Mouse (Mus musculus) MEL (cell line): Measurements from ENCODE around the gene Id2. TPM values are rescaled to one million over a fixed set of nuclear protein-coding genes. Genes with fewer than 3 reads are reported as not detected.

Experiments
- DNase-seq: peaks from one replicate; pipeline ENCODE4 v3.0.0; 2011; ENCODE audit warnings: low read depth, low spot score
- H3K27ac ChIP-seq: 2 replicates; pipeline ENCODE4 v1.5.1; 2012; ENCODE audit warnings: low read depth, mild to moderate bottlenecking, control low read depth, low read length, moderate library complexity; ENCODE audit not compliant: control insufficient read depth
- H3K27me3 ChIP-seq, 2 experiments: fragments of 150-350 bp in 1 of 2; sonication (generic) in 1 of 2; 2 replicates each; pipeline ENCODE4 v1.6.1; 2012; ENCODE audit warnings: low read length in 2 of 2, mild to moderate bottlenecking in 2 of 2, improper control_type of control experiment in 1 of 2, moderate library complexity in 1 of 2; ENCODE audit not compliant: insufficient read depth in 2 of 2, control insufficient read depth in 1 of 2
- H3K36me3 ChIP-seq, 2 experiments: 2 replicates each; pipeline ENCODE4 v1.6.1; 2012 to 2014; ENCODE audit warnings: low read length in 2 of 2, improper control_type of control experiment in 1 of 2, inconsistent platforms in 1 of 2, mild to moderate bottlenecking in 1 of 2; ENCODE audit not compliant: insufficient read depth in 2 of 2, control insufficient read depth in 1 of 2
- H3K4me1 ChIP-seq, 2 experiments: fragments of 150-350 bp in 1 of 2; sonication (generic) in 1 of 2; 2 replicates each; pipeline ENCODE4 v1.6.1; 2012; ENCODE audit warnings: low read length in 2 of 2, improper control_type of control experiment in 1 of 2, mild to moderate bottlenecking in 1 of 2; ENCODE audit not compliant: insufficient read depth in 2 of 2, control insufficient read depth in 1 of 2
- H3K4me3 ChIP-seq, 2 experiments: fragments of 150-350 bp in 1 of 2; sonication (generic) in 1 of 2; 2 replicates each; pipeline ENCODE4 v1.5.1; 2012; ENCODE audit warnings: low read depth in 2 of 2, low read length in 2 of 2, mild to moderate bottlenecking in 2 of 2, moderate library complexity in 2 of 2, control low read depth in 1 of 2, improper control_type of control experiment in 1 of 2; ENCODE audit not compliant: control insufficient read depth in 1 of 2, insufficient read depth in 1 of 2
- H3K79me2 ChIP-seq: 2 replicates; pipeline ENCODE4 v1.6.1; 2012; ENCODE audit warnings: mild to moderate bottlenecking, low read length, moderate library complexity; ENCODE audit not compliant: control insufficient read depth, poor library complexity, insufficient read depth
- H3K9ac ChIP-seq: 2 replicates; pipeline ENCODE4 v1.6.1; 2012; ENCODE audit warnings: low read depth, mild to moderate bottlenecking, control low read depth, low read length, moderate library complexity; ENCODE audit not compliant: control insufficient read depth, poor library complexity, severe bottlenecking
- H3K9me3 ChIP-seq: fragments of 150-350 bp; sonication (generic); replicated peaks from 2 replicates; pipeline ENCODE4 v1.6.1; 2012; ENCODE audit warnings: mild to moderate bottlenecking, low read length, improper control_type of control experiment, moderate library complexity; ENCODE audit not compliant: insufficient read depth
- BHLHE40 ChIP-seq: IDR thresholded peaks from 2 replicates; pipeline ENCODE4 v1.6.1; 2012; ENCODE audit warnings: low read depth, mild to moderate bottlenecking, inconsistent platforms, low read length, improper control_type of control experiment, borderline replicate concordance
- E2F4 ChIP-seq: IDR thresholded peaks from 2 replicates; pipeline ENCODE4 v1.6.1; 2011; ENCODE audit warnings: low read depth, low read length, improper control_type of control experiment, borderline replicate concordance
- EP300 ChIP-seq, 2 experiments: IDR thresholded peaks; 2 replicates each; pipeline ENCODE4 v1.6.1; 2011; ENCODE audit warnings: improper control_type of control experiment in 2 of 2, low read length in 2 of 2, low read depth in 1 of 2, mild to moderate bottlenecking in 1 of 2
- GABPA ChIP-seq: IDR thresholded peaks from 2 replicates; pipeline ENCODE4 v1.6.1; 2012; ENCODE audit warnings: low read depth, mild to moderate bottlenecking, inconsistent platforms, low read length, improper control_type of control experiment, moderate library complexity
- GATA1 ChIP-seq: IDR thresholded peaks from 2 replicates; pipeline ENCODE4 v1.6.1; 2011; ENCODE audit warnings: low read depth, low read length, improper control_type of control experiment
- KAT2A ChIP-seq: conservative IDR thresholded peaks from 2 replicates; pipeline ENCODE4 v1.6.1; 2012; ENCODE audit warnings: low read depth, low read length, improper control_type of control experiment, inconsistent platforms
- MAFK ChIP-seq: IDR thresholded peaks from 2 replicates; pipeline ENCODE4 v1.6.1; 2011; ENCODE audit warnings: low read depth, mild to moderate bottlenecking, low read length, improper control_type of control experiment, borderline replicate concordance
- MAX ChIP-seq: IDR thresholded peaks from 2 replicates; pipeline ENCODE4 v1.6.1; 2011; ENCODE audit warnings: low read length, improper control_type of control experiment
- MXI1 ChIP-seq: IDR thresholded peaks from 2 replicates; pipeline ENCODE4 v1.6.1; 2011; ENCODE audit warnings: mild to moderate bottlenecking, low read depth, low read length, improper control_type of control experiment
- MYB ChIP-seq: IDR thresholded peaks from 2 replicates; pipeline ENCODE4 v1.6.1; 2011; ENCODE audit warnings: mild to moderate bottlenecking, low read depth, low read length, improper control_type of control experiment
- NRF1 ChIP-seq: IDR thresholded peaks from 2 replicates; pipeline ENCODE4 v1.6.1; 2014; ENCODE audit warnings: low read depth, mild to moderate bottlenecking, inconsistent platforms, low read length, improper control_type of control experiment, moderate library complexity; ENCODE audit not compliant: poor library complexity, insufficient read depth, severe bottlenecking
- POLR2AphosphoS2 ChIP-seq: IDR thresholded peaks from 2 replicates; pipeline ENCODE4 v1.6.1; 2011; ENCODE audit warnings: low read length, improper control_type of control experiment
- POLR2AphosphoS5 ChIP-seq: IDR thresholded peaks from 2 replicates; pipeline ENCODE4 v1.6.1; 2012; ENCODE audit warnings: low read depth, borderline replicate concordance, mild to moderate bottlenecking, inconsistent platforms, low read length, moderate library complexity, mixed read lengths
- TBP ChIP-seq: IDR thresholded peaks from 2 replicates; pipeline ENCODE4 v1.8.0; 2011; ENCODE audit warnings: low read depth, low read length, improper control_type of control experiment
- TCF12 ChIP-seq: IDR thresholded peaks from 2 replicates; pipeline ENCODE4 v1.6.1; 2014; ENCODE audit warnings: low read depth, mild to moderate bottlenecking, inconsistent platforms, low read length, improper control_type of control experiment, moderate library complexity
- UBTF ChIP-seq: IDR thresholded peaks from 2 replicates; pipeline ENCODE4 v1.6.1; 2012; ENCODE audit warnings: low read depth, mild to moderate bottlenecking, inconsistent platforms, low read length, improper control_type of control experiment, moderate library complexity, borderline replicate concordance; ENCODE audit not compliant: insufficient read depth
- USF1 ChIP-seq: IDR thresholded peaks from 2 replicates; pipeline ENCODE4 v1.6.1; 2014; ENCODE audit warnings: low read depth, mild to moderate bottlenecking, inconsistent platforms, low read length, improper control_type of control experiment, moderate library complexity
- USF2 ChIP-seq, 2 experiments: IDR thresholded peaks; 2 replicates each; pipeline ENCODE4 v1.6.1; 2011 to 2012; ENCODE audit warnings: improper control_type of control experiment in 2 of 2, low read length in 2 of 2, borderline replicate concordance in 1 of 2, inconsistent platforms in 1 of 2, low read depth in 1 of 2, mild to moderate bottlenecking in 1 of 2; ENCODE audit not compliant: insufficient read depth in 1 of 2
- ZC3H11A ChIP-seq: IDR thresholded peaks from 2 replicates; pipeline ENCODE4 v1.6.1; 2012; ENCODE audit warnings: low read depth, mild to moderate bottlenecking, inconsistent platforms, low read length, improper control_type of control experiment
- ZMIZ1 ChIP-seq: IDR thresholded peaks from 2 replicates; pipeline ENCODE4 v1.6.1; 2012; ENCODE audit warnings: low read depth, mild to moderate bottlenecking, inconsistent platforms, low read length, improper control_type of control experiment, moderate library complexity
- ZNF384 ChIP-seq: IDR thresholded peaks from 2 replicates; pipeline ENCODE4 v1.6.1; 2012; ENCODE audit warnings: low read depth, mild to moderate bottlenecking, inconsistent platforms, low read length, improper control_type of control experiment
- polyA plus RNA-seq, 2 experiments: library from polyadenylated mRNA; stranded (reverse) in 1 of 2; unstranded in 1 of 2; fragments of >175 nt in 1 of 2; fragments of >200 nt in 1 of 2; gene quantifications; 2 replicates each; pipeline versions ENCODE4 v1.2.1 to v1.2.4; 2012; ENCODE audit warnings: low replicate concordance in 2 of 2, low read depth in 1 of 2; ENCODE audit not compliant: insufficient read length in 2 of 2, insufficient read depth in 1 of 2, missing spikeins in 1 of 2
- total RNA-seq: library from RNA; depleted of rRNA; stranded (reverse); fragments of 300-350 nt; gene quantifications from 2 replicates; pipeline ENCODE4 v1.2.3, GENCODE M21; 2012

Gene Id2
- total and polyA plus RNA-seq, 3 experiments: 5.8 to 9.1 TPM; not detected in 1

DNA sequence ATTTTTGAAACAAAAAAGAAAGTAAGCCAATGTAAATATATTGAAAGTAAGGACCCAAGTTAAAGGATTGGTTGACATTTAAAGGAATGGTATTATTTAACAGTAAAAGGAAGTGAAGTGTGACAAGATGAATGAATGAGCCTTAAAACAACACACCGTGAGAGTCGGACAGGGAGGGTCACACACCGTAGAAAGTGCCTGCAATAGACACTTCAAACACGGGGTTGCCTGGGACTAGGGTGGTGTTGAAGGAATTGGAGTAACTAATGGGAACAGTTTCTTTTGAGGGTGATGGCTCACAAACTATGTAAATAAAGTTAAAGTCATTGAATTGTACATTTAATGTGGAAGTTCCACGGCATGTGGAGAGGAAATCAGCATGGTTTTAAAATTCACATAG, 47.7 kb downstream of the Id2 start:
- Histone ChIP-seq H3K36me3 (peaks cover 0 to 4% of the 10 kb centered on the region in 2 experiments; a peak in 2 of 4 replicates), H3K27ac (no peak overlapping the region), H3K9ac (no peak overlapping the region), H3K4me1 (no peaks in the 10 kb centered on the region), H3K27me3 (no peaks in the 10 kb centered on the region), H3K9me3 (no peaks in the 10 kb centered on the region), H3K4me3 (no peak overlapping the region), H3K79me2 (no peaks in the 10 kb centered on the region)
- TF ChIP-seq GATA1: no peak
- TF ChIP-seq POLR2AphosphoS5: no peak
- no peak for TF ChIP-seq MYB
- TF ChIP-seq MAFK: no peak
- no peak for TF ChIP-seq POLR2AphosphoS2
- DNase-seq: no peak

DNA sequence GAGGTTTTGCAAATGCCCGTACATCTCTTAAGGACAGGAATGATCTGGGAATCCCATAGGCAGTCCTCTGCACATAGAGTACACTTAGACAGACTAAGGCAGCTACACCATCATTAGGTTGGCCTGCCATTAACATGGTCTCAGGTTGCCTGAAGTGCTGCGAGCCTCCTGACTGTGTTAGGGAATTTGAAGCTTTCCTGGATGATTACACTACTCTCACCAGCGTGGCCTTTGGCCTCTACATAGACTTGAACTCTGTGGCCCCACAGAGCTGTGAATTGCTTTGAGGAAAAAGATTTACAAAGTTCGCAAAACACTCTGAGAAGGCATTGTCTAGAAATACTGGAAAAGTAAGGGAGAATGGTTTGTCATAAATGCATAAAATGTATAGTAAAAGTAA, 52.4 kb downstream of the Id2 start:
- peaks cover 0 to 5% of the 10 kb centered on the region in 2 experiments; a peak in 2 of 4 replicates for H3K36me3 ChIP-seq

DNA sequence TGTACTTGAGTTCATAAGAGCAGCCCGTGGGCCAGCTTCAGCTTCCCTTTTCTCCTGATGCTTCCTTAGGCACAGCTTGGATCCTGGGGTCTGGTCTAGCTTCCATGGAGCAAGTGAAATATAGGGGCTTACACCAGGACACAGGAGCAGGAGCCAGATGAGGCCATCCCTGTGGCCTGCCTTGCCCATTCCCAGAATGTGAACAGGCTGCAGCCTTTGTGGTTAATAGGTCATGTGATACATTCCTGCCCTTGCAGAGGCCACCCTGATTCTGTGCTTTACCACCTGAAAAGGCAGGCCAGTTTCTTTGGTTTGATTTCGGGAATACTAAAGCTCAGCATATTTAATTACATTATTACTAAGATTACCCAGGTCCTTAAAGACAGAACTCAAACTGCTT, 52.9 kb downstream of the Id2 start:
- no peak for DNase-seq
- TF ChIP-seq MAX (no peak), E2F4 (no peak), EP300 (IDR thresholded peaks at IDR 0.05; ENCODE audit: low read depth in 1 of 2, low read length in 2 of 2) (no peak), NRF1 (no peak)
- H3K36me3 ChIP-seq: peaks cover 0 to 9% of the 10 kb centered on the region in 2 experiments; a peak in 2 of 4 replicates

More for the DNA sequence above, 52.4 kb downstream of the Id2 start:
- Histone ChIP-seq H3K9me3 (no peaks in the 10 kb centered on the region), H3K9ac (no peak overlapping the region), H3K4me1 (no peaks in the 10 kb centered on the region), H3K27ac (no peak overlapping the region), H3K79me2 (no peaks in the 10 kb centered on the region), H3K27me3 (no peaks in the 10 kb centered on the region), H3K4me3 (no peak overlapping the region)
- no peak for DNase-seq
- TF ChIP-seq TBP (no peak), BHLHE40 (no peak), POLR2AphosphoS5 (no peak), ZC3H11A (no peak), ZMIZ1 (no peak), TCF12 (no peak), ZNF384 (no peak), UBTF (no peak), MAX (no peak), EP300 (IDR thresholded peaks at IDR 0.05; ENCODE audit: low read depth in 1 of 2, low read length in 2 of 2) (no peak), GABPA (no peak), USF2 (IDR thresholded peaks at IDR 0.05; ENCODE audit: borderline replicate concordance in 1 of 2, insufficient read depth in 1 of 2, low read depth in 1 of 2, low read length in 2 of 2) (no peak), USF1 (no peak), MXI1 (no peak), POLR2AphosphoS2 (no peak), MYB (no peak), KAT2A (no peak)

More for the DNA sequence above, 52.9 kb downstream of the Id2 start:
- Histone ChIP-seq H3K4me3 (no peak overlapping the region), H3K4me1 (no peaks in the 10 kb centered on the region), H3K27me3 (no peaks in the 10 kb centered on the region), H3K9ac (no peak overlapping the region), H3K27ac (no peak overlapping the region), H3K79me2 (no peaks in the 10 kb centered on the region), H3K9me3 (no peaks in the 10 kb centered on the region)
